Mouse (Mus musculus) erythroblast, embryonic 14.5 days (primary cell): Measurements from ENCODE around the gene Cd151.

Source experiments
- GATA1 ChIP-seq: IDR thresholded peaks from 2 replicates; pipeline ENCODE4 v1.6.1; 2012; ENCODE audit warnings: low read length, inconsistent platforms, mixed read lengths
- TAL1 ChIP-seq: IDR thresholded peaks from 3 replicates; pipeline ENCODE4 v1.6.1; 2012; ENCODE audit warnings: low read length, inconsistent platforms, mixed read lengths

- TF ChIP-seq GATA1 (no peak), TAL1 (no peak)
Measured at GRCm38 (mm10) chr7:141495940-141496339, 28.7 kb downstream of the Cd151 start.
